Mouse (Mus musculus) midbrain, embryonic 16.5 days (tissue): ENCODE data around the gene Apool. TPM values are rescaled to one million over a fixed set of nuclear protein-coding genes. Genes with fewer than 3 reads are reported as not detected.
"Not testable (repeated sequence)": the region's sequence is repeated elsewhere in the genome, so short reads cannot be mapped to it uniquely, and the experiment has no call there.

Experiments
- ATAC-seq: fragments of 200-750 bp; cut with Nextera tagmentation; 2 replicates; pipeline ENCODE4 v1.8.0; 2017; ENCODE audit warnings: moderate TSS enrichment
- H3K27ac ChIP-seq: fragments of 300-500 bp; sonication (generic); 2 replicates; pipeline ENCODE4 v1.5.1; 2014; ENCODE audit warnings: mild to moderate bottlenecking, low read length, mixed read lengths
- H3K27me3 ChIP-seq: fragments of 300-500 bp; sonication (generic); 2 replicates; pipeline ENCODE4 v1.6.1; 2014; ENCODE audit warnings: low read depth, low read length, mixed read lengths; ENCODE audit not compliant: control insufficient read depth, insufficient read depth
- H3K36me3 ChIP-seq: fragments of 300-500 bp; sonication (generic); 2 replicates; pipeline ENCODE4 v1.6.1; 2014; ENCODE audit warnings: mild to moderate bottlenecking, low read length, moderate library complexity, mixed read lengths; ENCODE audit not compliant: control insufficient read depth, insufficient read depth
- H3K4me1 ChIP-seq: fragments of 300-500 bp; sonication (generic); 2 replicates; pipeline ENCODE4 v1.6.1; 2014; ENCODE audit warnings: mild to moderate bottlenecking, low read length, mixed read lengths; ENCODE audit not compliant: control insufficient read depth, insufficient read depth
- H3K4me2 ChIP-seq: fragments of 300-500 bp; sonication (generic); 2 replicates; pipeline ENCODE4 v1.6.1; 2014; ENCODE audit warnings: mild to moderate bottlenecking, low read length, mixed read lengths
- H3K4me3 ChIP-seq: fragments of 300-500 bp; sonication (generic); 2 replicates; pipeline ENCODE4 v1.5.1; 2014; ENCODE audit warnings: low read depth, mild to moderate bottlenecking, low read length, moderate library complexity, mixed read lengths
- H3K9ac ChIP-seq: fragments of 300-500 bp; sonication (generic); 2 replicates; pipeline ENCODE4 v1.6.1; 2014; ENCODE audit warnings: low read depth, low read length, mixed read lengths
- H3K9me3 ChIP-seq: fragments of 300-500 bp; sonication (generic); replicated peaks from 2 replicates; pipeline ENCODE4 v1.6.1; 2014; ENCODE audit warnings: mild to moderate bottlenecking, low read length, mixed read lengths; ENCODE audit not compliant: control insufficient read depth, poor library complexity, severe bottlenecking
- WGBS: fragments of 180-500 bp; shearing (Covaris S2); extraction: QIAGEN DNeasy Blood & Tissue Kit; methylation state at CpG from one replicate; pipeline ENCODE4 v1.1.7; 2014; 5-methylcytosine and 5-hydroxymethylcytosine counted together
- polyA plus RNA-seq: library from polyadenylated mRNA; unstranded; fragments of >200 nt; fragmentation: Nextera tagmentation; extraction: Ambion mirVana; gene quantifications from 2 replicates; pipeline ENCODE4 v1.2.1, GENCODE M21; 2015

Apool gene
- polyA plus RNA-seq, 1 experiment from 2014 or later: 16.5 TPM

GRCm38 (mm10) chrX:112370577-112371410 is 59.7 kb downstream of the Apool start:
- H3K4me1 ChIP-seq, H3K4me3 ChIP-seq: not testable (repeated sequence)
- WGBS: 85% methylated on average over 5 of the region's 5 CpGs

GRCm38 (mm10) chrX:112406679-112407078 is 95.5 kb downstream of the Apool start, which contains the start of gene Satl1:
TSS of gene Satl1 (minus strand) at chrX:112406779.
- no peak for ATAC-seq
- Histone ChIP-seq H3K4me2 (no peak within 1 kb of the TSS), H3K4me1 (no peaks in the 10 kb centered on the region), H3K4me3 (no peak within 1 kb of the TSS), H3K27ac (no peak within 1 kb of the TSS), H3K9me3 (no peaks in the 10 kb centered on the region), H3K36me3 (no peaks in the 10 kb centered on the region), H3K9ac (no peak within 1 kb of the TSS), H3K27me3 (no peaks in the 10 kb centered on the region)
- WGBS: 87% methylated on average over 3 of the region's 3 CpGs

More at GRCm38 (mm10) chrX:112370577-112371410, 59.7 kb downstream of the Apool start:
- H3K9ac ChIP-seq, H3K36me3 ChIP-seq, H3K9me3 ChIP-seq, H3K27me3 ChIP-seq, H3K27ac ChIP-seq, H3K4me2 ChIP-seq: not testable (repeated sequence)
- ATAC-seq: peak; percentile 97

- H3K27ac ChIP-seq: no peak overlapping the region
- H3K36me3 ChIP-seq: no peaks in the 10 kb centered on the region
- no peaks in the 10 kb centered on the region for H3K4me1 ChIP-seq
- 75% methylated on average over 2 of the region's 2 CpGs for WGBS
- H3K4me2 ChIP-seq: no peak overlapping the region
- H3K9ac ChIP-seq: no peak overlapping the region
- H3K27me3 ChIP-seq: no peaks in the 10 kb centered on the region
- no peak overlapping the region for H3K4me3 ChIP-seq
- no peaks in the 10 kb centered on the region for H3K9me3 ChIP-seq
- no peak for ATAC-seq
These were observed 101.2 kb downstream of the Apool start for GRCm38 (mm10) chrX:112412309-112412708.

Other genes with a start within 250 kb of the Apool start
- gene 4933403O08Rik, start 72.3 kb upstream of the Apool start, polyA plus RNA-seq: 0.15 TPM in 1 of 2 replicates, not detected in the other
- gene Satl1, start 95.4 kb downstream of the Apool start, polyA plus RNA-seq: not detected in 2 replicates
- gene 2010106E10Rik, start 183.9 kb downstream of the Apool start, polyA plus RNA-seq: not detected in 2 replicates